Mouse (Mus musculus): ENCODE data around the gene Asb2.

GRCm38 (mm10) chr12:103333426-103333825, 22.4 kb downstream of the Asb2 start:
- TF ChIP-seq CTCF (conservative IDR thresholded peaks at IDR 0.05; ENCODE audit: insufficient read depth, insufficient read length, low read depth, low read length) (no peak), POLR2A (IDR thresholded peaks at IDR 0.05; ENCODE audit: low read depth, low read length) (no peak)
